Mouse (Mus musculus) limb, embryonic 14.5 days (tissue): ENCODE measurements around the gene Phf21a. TPM values are rescaled to one million over a fixed set of nuclear protein-coding genes. Genes with fewer than 3 reads are reported as not detected.

Experiments
- ATAC-seq: fragments of 200-750 bp; cut with Nextera tagmentation; 2 replicates; pipeline ENCODE4 v1.8.0; 2017; ENCODE audit warnings: low read depth, moderate number of reproducible peaks, moderate TSS enrichment; ENCODE audit not compliant: low FRiP score
- DNase-seq: peaks from one replicate; pipeline ENCODE4 v3.0.0-alpha.2; 2015; ENCODE audit warnings: low spot score
- H3K27ac ChIP-seq: fragments of 300-500 bp; sonication (generic); replicated peaks from 2 replicates; pipeline ENCODE4 v1.5.1; 2014; ENCODE audit warnings: low read depth, mild to moderate bottlenecking, low read length, moderate library complexity, mixed read lengths
- H3K27me3 ChIP-seq: fragments of 300-500 bp; sonication (generic); 2 replicates; pipeline ENCODE4 v1.6.1; 2014; ENCODE audit warnings: low read length, mixed read lengths; ENCODE audit not compliant: control insufficient read depth, insufficient read depth
- H3K36me3 ChIP-seq: fragments of 300-500 bp; sonication (generic); 2 replicates; pipeline ENCODE4 v1.6.1; 2014; ENCODE audit warnings: mild to moderate bottlenecking, low read length, moderate library complexity, mixed read lengths; ENCODE audit not compliant: control insufficient read depth, insufficient read depth
- H3K4me1 ChIP-seq: fragments of 300-500 bp; sonication (generic); 2 replicates; pipeline ENCODE4 v1.6.1; 2014; ENCODE audit warnings: antibody characterized with exemption, low read length, mixed read lengths; ENCODE audit not compliant: control insufficient read depth, insufficient read depth
- H3K4me2 ChIP-seq: fragments of 300-500 bp; sonication (generic); replicated peaks from 2 replicates; pipeline ENCODE4 v1.6.1; 2014; ENCODE audit warnings: low read depth, mild to moderate bottlenecking, low read length, moderate library complexity; ENCODE audit not compliant: severe bottlenecking
- H3K4me3 ChIP-seq: fragments of 300-500 bp; sonication (generic); replicated peaks from 2 replicates; pipeline ENCODE4 v1.5.1; 2014; ENCODE audit warnings: low read length
- H3K9ac ChIP-seq: fragments of 300-500 bp; sonication (generic); 2 replicates; pipeline ENCODE4 v1.6.1; 2014; ENCODE audit warnings: mild to moderate bottlenecking, low read depth, low read length, moderate library complexity; ENCODE audit not compliant: severe bottlenecking
- H3K9me3 ChIP-seq: fragments of 300-500 bp; sonication (generic); 2 replicates; pipeline ENCODE4 v1.6.1; 2016; ENCODE audit warnings: low read length; ENCODE audit not compliant: control insufficient read depth
- POLR2A ChIP-seq: fragments of 200-500 bp; IDR thresholded peaks from 2 replicates; pipeline ENCODE4 v1.8.0; 2012; ENCODE audit warnings: inconsistent platforms, mild to moderate bottlenecking, moderate library complexity, borderline replicate concordance; ENCODE audit not compliant: insufficient read depth, insufficient read length; ENCODE audit errors: extremely low read depth
- WGBS: fragments of 180-500 bp; shearing (Covaris S2); extraction: QIAGEN DNeasy Blood & Tissue Kit; methylation state at CpG from one replicate; pipeline ENCODE4 v1.1.7; 2014; 5-methylcytosine and 5-hydroxymethylcytosine counted together
- polyA plus RNA-seq, 2 experiments: library from polyadenylated mRNA; depleted of rRNA in 1 of 2; stranded (reverse) in 1 of 2; unstranded in 1 of 2; fragments of >200 nt; fragmentation: Nextera tagmentation in 1 of 2; extraction: Ambion mirVana in 1 of 2; gene quantifications; 2 replicates each; pipeline versions ENCODE4 v1.2.1 to v1.2.3; 2012 to 2014

Phf21a gene
- polyA plus RNA-seq, 2 experiments: 38.2 to 96.0 TPM

DNA sequence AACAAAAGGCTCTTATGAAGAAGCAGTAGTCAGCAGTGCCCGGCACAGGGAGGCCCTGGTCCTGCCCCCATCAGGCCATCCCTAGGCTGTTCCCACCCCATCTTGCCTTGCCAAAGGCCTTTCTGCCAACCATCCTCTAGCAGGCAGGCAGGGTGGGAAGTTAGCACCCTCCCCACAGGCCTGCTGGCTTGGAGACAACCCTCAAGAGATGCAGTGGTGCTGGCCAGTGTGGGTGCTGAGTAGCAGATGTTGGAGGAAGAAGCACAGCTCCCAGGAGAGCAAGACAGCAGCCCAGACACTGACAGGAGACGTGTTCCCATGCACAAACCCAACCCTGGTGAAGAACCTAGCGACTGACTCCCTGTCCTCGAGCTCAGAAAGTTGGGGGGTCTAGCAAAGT lies 294.7 kb downstream of the Phf21a start:
- H3K4me1 ChIP-seq: peaks cover 18% of the 10 kb centered on the region

DNA sequence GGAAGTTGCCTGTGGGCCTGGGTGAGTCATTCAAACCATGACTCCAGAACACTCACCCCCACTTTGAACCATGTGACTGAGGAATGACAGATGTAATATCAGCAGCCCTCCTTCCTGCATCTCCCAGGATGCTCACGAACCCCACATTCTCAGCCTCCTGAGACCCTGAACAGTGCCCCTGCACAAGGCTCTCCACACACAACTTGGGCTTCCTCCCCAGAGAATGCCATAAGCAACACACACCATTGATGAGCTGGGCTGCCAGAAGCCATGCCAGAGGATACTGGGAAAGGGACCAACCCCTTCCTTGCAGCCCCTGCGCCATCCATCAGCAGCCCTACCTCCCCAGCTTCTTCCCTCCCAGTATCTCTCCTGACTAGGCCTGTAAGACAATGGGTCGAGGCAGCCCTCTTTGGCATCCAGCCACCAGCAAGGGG lies 295.2 kb downstream of the Phf21a start:
- no peaks in the 10 kb centered on the region for H3K27me3 ChIP-seq
- 57% methylated on average over 3 of the region's 3 CpGs for WGBS
- peaks cover 21% of the 10 kb centered on the region for H3K4me1 ChIP-seq
- no peak for DNase-seq
- peak overlapping the region; percentile 64 for H3K4me2 ChIP-seq
- peaks cover 41% of the 10 kb centered on the region for H3K36me3 ChIP-seq
- ATAC-seq: no peak
- H3K9me3 ChIP-seq: no peaks in the 10 kb centered on the region
- H3K27ac ChIP-seq: no peak overlapping the region
- peak overlapping the region; percentile 59; the same call in 1 of the 2 replicates for H3K9ac ChIP-seq
- TF ChIP-seq POLR2A: no peak
- H3K4me3 ChIP-seq: peak overlapping the region; percentile 59

More for the DNA sequence above, 294.7 kb downstream of the Phf21a start:
- WGBS: 87% methylated on average over 4 of the region's 4 CpGs
- ATAC-seq: no peak
- no peak for TF ChIP-seq POLR2A
- peak overlapping the region; percentile 59; the same call in 1 of the 2 replicates for H3K4me3 ChIP-seq
- DNase-seq: no peak
- H3K36me3 ChIP-seq: peaks cover 45% of the 10 kb centered on the region
- no peaks in the 10 kb centered on the region for H3K9me3 ChIP-seq
- H3K9ac ChIP-seq: 0 out of 2 replicates have a peak overlapping the region, but pooled peaks have one; percentile 59
- no peaks in the 10 kb centered on the region for H3K27me3 ChIP-seq
- no peak overlapping the region for H3K27ac ChIP-seq
- H3K4me2 ChIP-seq: no peak overlapping the region

DNA sequence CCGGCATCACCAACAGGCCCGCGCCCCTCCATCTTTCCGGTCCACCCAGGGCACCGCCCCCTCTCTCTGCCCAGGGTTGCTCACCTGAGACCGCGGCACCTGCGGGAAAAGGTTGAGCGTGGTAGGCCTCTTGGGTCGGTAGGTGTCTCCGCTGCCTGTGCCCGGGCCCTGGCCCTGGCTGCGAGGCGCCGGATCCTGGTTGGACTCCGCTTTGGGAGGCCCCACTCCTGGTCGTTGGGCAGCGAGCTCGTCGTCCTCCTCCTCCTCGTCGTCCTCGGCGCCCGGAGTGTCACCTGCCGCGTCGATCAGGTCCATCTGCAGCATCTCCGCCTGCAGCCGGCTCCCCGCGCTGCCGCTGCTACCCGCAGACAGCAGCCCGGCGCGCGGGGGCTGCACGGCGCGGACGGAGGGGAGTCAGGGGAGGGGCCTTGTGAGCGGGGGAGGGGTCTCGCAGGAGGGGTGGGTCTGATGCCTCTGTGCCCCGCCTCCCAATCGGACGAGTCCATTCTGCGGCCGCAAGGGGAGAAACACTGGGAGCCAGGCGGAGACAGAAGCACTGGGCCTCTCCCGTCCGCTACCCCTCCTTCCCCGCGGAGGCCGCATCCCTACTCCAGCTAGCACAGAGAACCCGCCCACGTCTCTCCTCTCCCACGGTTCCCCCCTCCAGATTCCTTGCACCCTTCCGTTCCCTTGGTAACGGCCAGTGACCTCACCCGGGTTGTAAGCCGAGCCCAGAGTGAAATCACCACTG lies 296.1 kb downstream of the Phf21a start:
- Histone ChIP-seq H3K27ac (peak overlapping the region; percentile 86), H3K4me3 (peak overlapping the region; percentile 59), H3K4me2 (peak overlapping the region; percentile 64), H3K27me3 (no peaks in the 10 kb centered on the region), H3K4me1 (peaks cover 21% of the 10 kb centered on the region), H3K36me3 (peaks cover 32% of the 10 kb centered on the region), H3K9ac (peak overlapping the region; percentile 59), H3K9me3 (no peaks in the 10 kb centered on the region)
- DNase-seq: peak; percentile 93
- peak; percentile 62; the same call in 1 of the 2 replicates for TF ChIP-seq POLR2A
- ATAC-seq: peak; percentile 90
- WGBS: 1% methylated on average over 55 of the region's 62 CpGs

DNA sequence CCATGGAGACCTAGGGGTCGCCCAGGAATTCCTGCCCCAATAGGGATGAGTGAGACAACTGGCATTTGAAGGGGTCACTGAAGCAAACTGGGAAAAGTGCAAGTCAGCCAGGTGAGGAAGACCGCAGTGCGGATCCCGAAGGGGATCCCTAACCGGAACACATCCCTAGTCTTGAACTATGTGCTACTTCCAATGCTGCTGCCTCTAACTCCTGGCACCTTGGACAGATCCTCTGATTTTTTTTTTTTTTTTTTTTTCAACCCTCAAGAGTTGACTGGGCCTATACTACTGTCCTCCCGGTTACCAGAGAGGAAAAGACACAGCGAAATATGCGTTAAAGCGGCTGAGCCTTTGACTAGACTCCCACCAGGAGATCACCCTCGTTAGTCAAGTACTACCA lies 296.7 kb downstream of the Phf21a start:
- ATAC-seq (peak; percentile 23), DNase-seq (no peak)
- H3K36me3 ChIP-seq: peaks cover 26% of the 10 kb centered on the region
- TF ChIP-seq POLR2A: no peak
- 6% methylated on average over 10 of the region's 10 CpGs for WGBS
- peak overlapping the region; percentile 64 for H3K4me2 ChIP-seq
- H3K27me3 ChIP-seq: no peaks in the 10 kb centered on the region
- H3K27ac ChIP-seq: peak overlapping the region; percentile 86; the same call in 1 of the 2 replicates
- H3K9me3 ChIP-seq: no peaks in the 10 kb centered on the region
- H3K4me3 ChIP-seq: peak overlapping the region; percentile 59
- H3K9ac ChIP-seq: 0 out of 2 replicates have a peak overlapping the region, but pooled peaks have one; percentile 59
- H3K4me1 ChIP-seq: peaks cover 21% of the 10 kb centered on the region

GRCm38 (mm10) chr2:92390206-92390930 lies 297.5 kb downstream of the Phf21a start:
- ATAC-seq (no peak), DNase-seq (no peak)
- Histone ChIP-seq H3K9ac (no peak overlapping the region), H3K27me3 (no peaks in the 10 kb centered on the region), H3K36me3 (peaks cover 20% of the 10 kb centered on the region), H3K4me3 (no peak overlapping the region), H3K27ac (0 out of 2 replicates have a peak overlapping the region, but pooled peaks have one; percentile 9), H3K4me2 (no peak overlapping the region; the same call in 1 of the 2 replicates), H3K4me1 (peaks cover 21% of the 10 kb centered on the region), H3K9me3 (no peaks in the 10 kb centered on the region)
- WGBS: 86% methylated on average over 6 of the region's 6 CpGs
- no peak for TF ChIP-seq POLR2A
